Mouse (Mus musculus) heart, adult 8-10 months (tissue): ENCODE data around the gene Tufm. TPM values are rescaled to one million over a fixed set of nuclear protein-coding genes. Genes with fewer than 3 reads are reported as not detected.

ENCODE experiments used
- DNase-seq: peaks from one replicate; pipeline ENCODE4 v3.0.0; 2022; ENCODE audit warnings: low spot score
- total RNA-seq, 4 experiments: library from RNA; stranded (reverse); gene quantifications; 2 replicates each; pipeline ENCODE4 v1.2.4; 2022

Tufm gene
- total RNA-seq, result 100 to 1,000 TPM; 288 to 326 (median 304) TPM

DNA sequence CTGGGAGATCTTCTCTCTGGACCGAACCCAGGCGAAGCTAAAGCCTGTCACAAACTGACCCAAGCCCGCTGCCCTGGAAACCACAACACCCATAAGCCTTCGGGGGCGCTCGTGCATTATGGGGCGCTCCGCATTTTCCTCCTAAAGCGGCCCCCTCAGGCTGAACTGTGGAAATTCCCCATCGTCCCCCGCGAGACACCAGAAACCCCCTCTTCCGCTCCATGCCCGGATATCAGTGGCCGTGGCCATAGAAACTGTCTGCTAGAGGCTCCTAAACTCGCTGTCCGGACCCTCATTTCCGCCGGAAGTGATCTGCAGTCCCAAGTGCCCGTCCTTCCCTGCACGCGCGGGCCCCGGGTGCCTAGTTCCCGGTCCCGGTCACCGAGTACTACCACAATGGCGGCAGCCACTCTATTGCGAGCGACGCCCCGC, at the start of gene Tufm:
Gene Tufm (plus strand): TSS at position 310 of the 432 bp plus-strand sequence.
- peak; percentile 98 for DNase-seq

DNA sequence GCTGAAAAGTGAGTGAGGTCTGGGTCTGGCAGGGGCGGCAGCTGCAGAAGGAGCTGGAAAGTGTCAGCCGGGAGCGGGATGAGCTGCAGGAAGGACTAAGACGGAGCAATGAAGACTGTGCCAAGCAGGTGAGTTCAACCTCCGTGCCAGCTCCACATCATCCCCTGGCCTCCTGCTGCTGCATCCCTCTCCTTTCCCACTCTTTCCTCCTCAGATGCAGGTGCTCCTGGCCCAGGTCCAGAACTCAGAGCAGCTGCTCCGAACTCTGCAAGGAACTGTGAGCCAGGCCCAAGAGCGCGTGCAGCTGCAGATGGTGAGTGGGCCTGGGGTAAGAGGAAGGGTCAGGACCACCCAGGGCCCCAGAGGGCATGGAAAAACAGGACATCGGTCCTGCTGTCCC, 47.0 kb upstream of the Tufm start:
- DNase-seq, result no peak

DNA sequence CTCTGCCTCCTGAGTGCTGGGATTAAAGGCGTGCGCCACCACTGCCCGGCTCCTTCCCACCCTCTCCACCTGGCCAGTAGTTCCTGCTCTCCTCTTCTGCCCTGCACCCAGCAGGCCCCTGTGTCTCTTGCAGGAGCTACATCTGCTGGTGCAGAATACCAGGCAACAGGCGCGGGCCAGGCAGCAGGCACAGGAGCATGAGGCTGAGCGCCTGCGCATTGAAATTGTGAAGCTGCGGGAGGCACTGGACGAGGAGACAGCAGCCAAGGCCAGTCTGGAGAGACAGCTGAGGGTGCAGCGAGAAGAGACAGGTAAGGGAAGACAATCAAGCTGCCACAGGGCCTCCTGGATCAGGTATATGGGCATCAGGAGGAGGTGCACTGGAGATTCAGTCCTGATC, 43.2 kb upstream of the Tufm start:
- DNase-seq, result no peak

DNA sequence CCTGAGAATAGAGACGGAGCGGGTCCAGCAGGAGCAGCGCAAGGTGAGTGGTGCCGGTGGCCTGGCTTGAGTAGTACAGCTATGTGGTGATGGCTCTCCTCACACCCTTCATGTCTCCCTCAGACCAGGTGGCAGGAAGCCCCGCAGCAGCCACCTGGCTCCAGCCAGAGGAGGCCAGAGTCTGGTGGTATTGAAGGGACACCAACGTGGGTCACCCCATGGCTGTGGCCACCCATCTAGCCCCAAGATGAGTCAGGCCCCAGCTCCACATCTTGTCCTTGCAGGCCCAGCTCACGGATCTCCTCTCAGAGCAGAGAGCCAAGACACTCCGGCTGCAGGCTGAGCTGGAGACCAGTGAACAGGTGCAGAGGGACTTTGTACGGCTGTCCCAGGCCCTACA, 42.6 kb upstream of the Tufm start:
- DNase-seq, result no peak

DNA sequence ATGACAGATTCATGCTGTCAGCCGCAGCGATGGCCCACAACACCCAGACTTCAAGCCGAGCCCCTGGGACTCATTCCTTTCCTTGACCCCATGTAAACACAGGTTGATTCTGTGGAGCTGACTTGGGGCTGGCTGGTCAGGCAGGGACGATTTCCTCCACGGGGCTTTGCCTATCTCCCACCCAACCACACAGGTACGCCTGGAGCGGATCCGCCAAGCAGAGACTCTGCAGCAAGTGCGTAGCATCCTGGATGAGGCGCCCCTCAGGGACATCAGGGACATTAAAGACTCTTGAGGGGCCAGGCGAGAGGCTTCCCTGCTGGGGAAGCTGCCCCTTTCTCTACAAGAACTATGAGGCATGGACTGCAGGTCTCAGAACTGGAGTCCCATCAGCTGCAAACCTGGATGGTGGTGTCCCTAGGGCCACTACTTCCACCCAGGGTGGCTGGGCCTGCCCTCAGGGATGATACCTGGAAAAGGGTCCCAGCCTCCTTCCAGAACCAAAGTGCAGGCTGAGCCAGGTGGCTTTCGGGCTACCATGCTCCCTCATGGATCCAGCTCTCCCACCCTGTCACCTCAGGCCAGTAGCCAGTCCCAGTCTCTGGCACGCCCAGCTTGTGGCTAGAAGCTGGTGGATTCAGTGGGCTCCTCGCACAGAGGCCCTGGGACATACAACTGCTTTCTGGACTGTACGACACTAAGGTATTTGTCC, 41.9 kb upstream of the Tufm start:
- no peak for DNase-seq

DNA sequence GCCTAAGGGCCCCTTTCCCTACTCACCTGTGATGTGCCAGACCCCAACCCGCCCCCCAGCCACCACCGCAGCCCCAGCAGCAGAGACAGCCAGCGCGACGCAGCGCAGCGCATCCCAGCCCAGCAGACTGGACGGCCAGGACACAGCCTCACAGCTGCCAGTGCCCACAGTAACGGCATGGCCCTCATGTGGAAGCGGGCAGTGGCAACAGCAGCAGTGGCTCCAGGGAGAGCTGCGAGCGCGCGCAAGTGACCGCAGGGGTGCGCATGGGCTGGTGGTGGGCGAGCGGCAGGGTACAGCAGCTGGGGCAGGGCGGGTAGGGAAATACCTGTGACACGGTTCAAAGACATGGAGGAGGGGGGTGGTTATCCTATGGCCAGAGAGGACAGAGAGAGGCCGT, 40.9 kb upstream of the Tufm start:
- no peak for DNase-seq

DNA sequence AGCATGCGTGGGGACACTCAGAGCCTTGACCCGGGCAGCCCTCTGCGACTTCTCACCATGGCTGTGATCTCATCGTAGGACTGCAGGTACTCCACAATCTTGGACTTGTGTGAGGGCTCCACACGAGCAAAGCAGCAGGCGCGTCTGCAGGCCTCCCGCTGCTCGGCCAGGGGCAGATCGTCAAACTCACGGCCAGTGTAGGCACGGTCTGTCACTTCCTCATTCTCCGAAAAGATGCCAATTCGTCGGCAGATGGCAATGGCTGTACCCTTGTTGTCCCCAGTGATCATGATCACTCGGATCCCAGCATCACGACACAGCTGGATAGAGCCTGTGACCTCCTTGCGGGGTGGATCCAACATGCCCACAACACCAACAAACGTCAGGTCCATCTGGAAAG, 38.7 kb upstream of the Tufm start:
- DNase-seq, result no peak

DNA sequence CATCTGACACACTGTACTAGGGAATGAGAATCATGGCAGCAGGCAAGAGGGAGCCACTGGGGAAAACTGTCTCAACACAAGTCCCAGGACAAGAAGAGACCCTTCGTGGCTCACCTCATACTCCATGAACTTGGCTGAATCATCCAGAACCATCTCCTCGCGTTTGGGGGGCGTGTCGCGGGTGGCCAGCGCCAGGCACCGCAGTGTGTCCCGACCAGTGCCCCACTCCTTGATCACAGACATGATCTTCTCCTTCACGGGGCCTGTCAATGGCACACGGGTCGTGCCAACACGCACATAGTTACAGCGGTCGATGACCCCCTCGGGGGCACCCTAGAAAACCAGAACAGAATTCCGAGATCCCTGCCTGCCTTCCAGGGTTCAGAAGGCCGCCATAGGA, 37.2 kb upstream of the Tufm start:
- no peak for DNase-seq

DNA sequence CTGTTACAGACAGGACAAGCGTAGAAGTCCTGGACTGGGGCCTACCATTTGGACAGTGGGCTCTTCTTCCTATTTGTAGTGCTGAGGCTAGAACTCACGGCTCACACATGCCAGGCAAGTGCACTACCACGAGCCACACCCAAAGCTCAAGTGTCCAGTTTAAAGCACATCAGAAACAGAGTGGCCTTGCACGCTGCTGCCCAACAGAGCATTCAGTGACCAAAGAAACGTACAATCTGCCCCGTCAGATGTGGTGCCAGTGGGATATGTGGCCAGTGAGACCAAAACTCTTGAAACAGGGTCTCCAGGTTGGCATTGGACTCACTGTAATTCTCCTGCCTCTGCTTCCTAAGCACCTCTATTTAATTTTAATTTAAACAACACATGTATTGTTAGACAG, 36.5 kb upstream of the Tufm start:
- no peak for DNase-seq

DNA sequence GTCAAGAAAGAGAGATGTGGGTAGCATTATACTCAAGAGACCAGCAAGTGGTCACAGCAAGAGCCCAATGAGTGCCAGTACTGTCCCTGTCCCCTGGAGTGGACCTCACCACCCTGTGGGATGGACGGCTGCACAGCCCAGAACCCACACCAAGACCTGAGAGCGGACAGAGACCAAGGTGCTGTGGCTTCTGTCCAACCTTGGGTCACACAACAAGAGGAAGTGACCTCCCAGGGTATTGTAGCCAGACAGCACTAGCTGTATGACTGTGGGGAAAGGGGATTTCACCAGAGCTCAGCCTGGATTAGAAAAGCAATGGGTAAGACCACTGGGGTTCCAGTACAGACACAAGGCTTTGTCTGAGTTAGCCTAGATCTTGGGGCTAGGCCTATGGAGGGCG, 34.9 kb upstream of the Tufm start:
- DNase-seq, result no peak

DNA sequence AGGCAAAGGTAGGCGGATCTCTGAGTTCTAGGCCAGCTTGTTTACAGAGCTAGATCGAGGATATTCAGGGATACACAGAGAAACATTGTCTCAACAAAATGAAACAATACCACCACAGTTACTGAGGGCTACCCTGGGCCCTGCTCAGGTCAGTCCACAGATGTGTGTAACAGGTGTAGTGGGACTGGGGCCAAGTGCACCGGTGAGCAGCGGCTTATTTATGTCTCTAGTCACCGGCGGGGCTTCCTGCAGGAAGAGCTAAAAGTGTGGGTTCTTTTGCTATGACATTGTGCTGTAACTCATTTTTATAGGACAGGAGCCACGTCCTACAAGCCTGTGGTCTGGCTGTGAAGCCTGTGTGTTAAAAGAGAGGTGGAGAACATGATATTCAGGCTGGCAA, 33.3 kb upstream of the Tufm start:
- no peak for DNase-seq

DNA sequence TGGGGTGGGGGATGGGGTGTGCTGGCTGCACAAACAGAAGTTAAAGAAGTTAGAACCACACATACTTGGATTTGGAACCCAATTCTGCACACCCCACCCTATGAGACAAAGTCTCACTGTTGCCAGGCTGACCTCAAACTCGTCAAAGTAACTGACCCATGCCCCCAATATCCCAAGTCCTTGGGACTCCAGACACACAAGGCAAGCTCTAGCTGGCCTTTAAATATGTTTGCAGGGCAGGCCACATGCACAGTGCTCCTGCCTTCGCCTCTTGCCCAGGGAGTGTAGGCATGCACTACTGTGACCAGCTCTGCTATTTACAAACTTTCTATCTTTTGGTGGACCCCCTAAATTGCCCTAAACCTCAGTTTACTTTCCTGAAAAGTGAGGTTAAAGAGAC, 31.9 kb upstream of the Tufm start:
- no peak for DNase-seq

DNA sequence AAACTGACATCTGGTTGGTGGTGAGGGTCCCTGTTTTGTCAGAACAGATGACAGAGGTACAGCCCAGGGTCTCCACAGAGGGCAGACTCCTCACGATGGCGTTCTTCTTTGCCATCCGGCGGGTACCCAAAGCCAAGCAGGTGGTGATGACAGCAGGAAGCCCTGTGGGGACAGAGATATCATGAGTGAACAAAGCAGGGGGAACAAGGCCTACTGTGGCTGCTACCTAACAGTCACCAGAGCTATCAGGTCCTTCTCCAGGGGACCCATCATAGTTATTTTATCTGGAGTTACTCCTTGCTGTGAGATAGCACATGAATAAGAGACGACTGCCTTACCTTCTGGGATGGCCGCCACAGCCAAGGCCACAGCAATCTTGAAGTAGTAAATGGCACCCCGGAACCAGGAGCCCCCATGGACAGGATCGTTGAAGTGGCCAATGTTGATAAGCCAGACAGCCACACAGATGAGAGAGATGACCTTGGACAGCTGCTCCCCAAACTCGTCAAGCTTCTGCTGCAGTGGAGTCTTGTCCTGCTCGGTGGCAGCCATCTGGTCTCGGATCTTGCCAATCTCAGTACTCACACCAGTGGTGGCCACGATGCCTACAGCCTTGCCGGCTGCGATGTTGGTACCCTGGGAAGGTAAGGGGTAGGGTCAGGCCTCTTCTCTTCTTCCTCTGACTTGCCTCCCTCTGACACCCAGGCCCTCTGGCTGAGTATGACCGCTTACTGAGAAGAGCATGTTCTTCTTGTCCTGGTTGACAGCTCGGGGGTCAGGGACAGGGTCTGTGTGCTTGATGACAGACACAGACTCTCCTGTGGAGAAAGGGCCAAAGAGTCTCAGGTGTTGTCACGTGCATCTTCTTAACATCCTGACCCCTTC, 30.5 kb upstream of the Tufm start:
- no peak for DNase-seq

DNA sequence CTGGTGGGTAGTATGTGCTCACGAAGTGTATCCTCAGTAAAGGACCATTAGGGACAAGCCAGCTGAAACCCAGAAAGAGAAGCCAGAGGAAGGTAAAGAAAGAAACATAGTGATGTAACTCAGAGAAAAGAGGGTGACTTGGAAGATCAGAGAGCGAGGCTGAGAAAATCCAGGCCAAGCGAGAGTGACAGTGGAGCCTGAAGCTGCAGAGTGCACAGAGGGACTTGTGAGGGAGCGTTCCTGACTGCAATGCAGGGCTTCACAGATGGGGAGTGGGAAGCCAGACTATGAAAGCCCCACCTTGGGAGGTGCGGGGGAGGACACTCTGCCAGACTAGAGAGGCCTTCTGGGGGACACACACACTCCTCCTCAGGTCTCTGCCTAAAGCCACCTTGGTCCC, 28.9 kb upstream of the Tufm start:
- DNase-seq, result no peak

DNA sequence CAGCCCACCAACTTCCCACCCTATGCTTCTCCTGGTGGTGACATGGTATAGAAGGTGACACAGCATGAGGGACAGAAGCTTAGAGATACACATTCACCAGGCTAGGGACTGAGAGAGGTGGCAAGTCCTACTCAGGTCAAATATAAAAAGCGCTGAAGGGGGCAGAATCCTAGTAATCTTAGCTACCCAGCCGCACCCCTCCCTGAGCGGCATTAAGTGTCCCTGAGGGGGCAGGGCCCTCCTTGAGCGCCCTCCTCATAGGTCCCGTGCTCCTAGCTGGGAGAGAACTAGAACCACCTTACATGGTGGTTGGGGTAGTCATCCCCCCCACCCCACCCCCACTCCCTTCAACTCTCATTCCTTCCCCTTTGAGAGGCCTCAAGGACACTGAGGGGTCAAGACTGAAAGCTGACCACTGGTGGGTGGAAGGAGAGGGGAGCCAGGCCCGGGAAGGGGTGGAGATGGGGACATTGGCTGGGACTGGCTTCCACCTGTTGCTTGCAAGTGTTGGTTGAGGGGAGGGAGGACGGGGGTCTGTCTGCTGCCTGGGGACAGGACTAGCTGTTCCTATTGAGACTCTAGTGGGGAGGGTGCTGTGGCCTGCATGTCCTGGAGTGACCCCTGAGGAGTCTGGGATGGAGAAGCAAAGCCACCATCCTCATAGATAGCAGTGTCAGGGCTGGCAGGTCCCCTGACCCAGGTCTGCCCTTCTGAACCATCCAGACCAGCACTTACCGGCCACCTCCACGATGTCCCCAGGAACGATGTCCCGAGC, 28.1 kb upstream of the Tufm start:
- no peak for DNase-seq

DNA sequence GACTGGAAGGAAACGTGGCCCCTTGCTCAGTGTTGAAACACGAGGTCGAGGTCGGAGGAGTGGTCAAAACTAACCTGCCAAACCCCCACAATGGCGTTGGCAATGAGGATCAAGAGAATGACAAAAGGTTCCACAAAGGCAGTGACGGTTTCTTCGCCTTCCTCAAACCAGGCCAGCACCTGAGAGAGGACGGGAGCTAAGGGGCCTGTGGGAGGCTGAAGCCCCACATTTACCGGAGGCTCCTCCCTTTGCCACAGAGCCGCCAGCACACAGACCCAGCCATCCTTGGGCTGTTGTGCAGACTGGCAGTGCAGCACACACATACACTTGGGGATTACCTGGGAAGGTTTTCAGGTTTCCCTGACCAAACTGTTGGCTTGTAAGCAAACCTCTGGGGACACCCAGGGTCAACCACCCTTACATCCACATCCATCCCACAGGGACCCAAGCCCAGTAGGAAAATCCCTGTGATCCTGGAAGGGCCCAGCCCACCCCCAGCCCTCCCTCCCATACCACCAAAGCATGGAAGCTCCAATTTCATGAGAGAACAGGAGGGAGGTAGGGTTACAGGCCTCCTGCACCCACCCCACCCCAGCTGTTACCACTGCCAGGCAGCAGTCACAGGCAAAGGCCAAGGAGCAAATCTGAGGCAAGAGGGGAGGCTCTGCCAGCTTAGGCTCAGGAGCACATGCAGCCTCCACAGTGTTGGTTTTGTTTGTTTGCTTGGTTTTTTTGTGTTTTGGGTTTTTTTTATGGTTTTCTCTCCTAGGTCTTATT, 26.4 kb upstream of the Tufm start:
- no peak for DNase-seq

DNA sequence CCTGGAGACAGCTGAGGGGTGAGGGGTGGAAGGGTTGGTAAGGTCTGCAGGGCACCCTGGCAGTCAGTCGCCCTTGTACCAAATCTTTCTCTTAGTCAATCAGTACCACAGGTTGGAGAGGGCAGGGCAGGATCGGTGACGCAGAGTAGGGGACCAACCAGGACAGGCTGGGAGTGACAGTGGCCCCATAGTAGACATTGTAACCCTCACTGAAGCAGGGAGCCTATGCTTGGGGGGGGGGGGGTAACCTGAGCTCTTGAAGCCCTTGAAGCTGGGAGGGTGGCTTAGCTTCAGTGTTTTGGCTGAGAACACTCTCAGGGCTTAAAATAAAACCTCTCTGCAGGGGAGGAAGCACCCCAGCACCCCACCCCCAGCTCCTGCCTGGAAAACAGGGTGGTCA, 25.5 kb upstream of the Tufm start:
- no peak for DNase-seq

DNA sequence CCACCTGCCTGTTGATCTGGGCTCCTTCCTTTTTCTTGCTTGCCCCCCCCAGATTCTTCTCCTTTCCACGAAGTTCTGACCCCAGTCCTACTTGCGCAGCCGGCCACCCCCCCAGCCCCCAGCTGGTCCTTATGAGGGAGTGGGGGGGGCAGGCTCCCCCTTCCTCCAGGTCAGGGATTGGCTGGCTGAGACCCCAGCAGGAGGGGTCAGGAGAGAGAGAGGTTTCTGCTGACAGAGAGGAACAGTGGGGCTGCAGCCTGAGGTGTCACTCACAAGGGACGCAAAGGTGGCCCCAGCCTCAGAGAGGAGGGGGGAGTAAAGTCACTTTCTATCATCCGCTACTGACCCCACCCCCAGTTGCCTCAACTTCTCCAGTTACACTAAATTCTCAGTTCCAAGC, 24.2 kb upstream of the Tufm start, which contains the start of gene Atp2a1:
Gene Atp2a1 (minus strand): TSS at position 105 of the 400 bp plus-strand sequence.
- DNase-seq, result no peak

DNA sequence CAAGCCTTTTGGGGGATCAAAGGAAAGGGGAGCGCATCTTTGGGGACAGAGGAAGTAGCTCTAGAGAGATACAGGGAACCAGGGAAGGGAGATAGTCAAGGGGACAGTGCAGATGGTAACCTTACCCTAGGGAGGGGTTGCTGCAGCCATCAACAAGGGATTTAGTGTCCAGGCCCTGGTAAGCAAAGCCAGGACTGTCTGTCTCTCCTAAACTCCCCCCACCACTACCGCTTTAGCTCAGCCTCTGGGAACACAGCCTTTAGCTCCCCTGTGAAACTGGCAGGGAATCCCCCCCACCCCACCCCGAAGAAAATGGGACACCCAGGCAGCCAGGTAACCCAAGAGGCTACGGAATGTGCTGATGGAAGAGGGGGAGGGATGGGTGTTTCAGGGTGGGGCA, 23.6 kb upstream of the Tufm start:
- DNase-seq, result no peak

DNA sequence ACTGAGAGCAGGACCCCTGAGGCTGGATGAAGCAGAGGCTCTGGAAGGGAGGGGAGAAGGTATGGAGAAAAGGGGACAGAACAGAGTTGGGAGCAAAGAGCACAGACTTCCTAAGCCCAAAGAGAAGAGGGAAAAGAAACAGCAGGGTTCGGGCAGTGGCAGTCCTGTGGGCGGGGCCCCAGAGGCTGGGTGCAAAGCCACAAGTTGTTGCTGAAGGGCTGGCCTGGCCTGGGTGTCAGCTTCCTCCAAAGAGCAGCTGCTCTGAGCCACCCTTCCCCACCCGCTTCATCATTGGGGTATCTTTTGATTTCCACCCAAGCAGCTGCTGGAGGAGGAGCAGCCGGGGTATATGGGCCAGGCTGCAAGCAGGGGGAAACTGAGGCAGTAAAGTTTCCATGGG, 23.0 kb upstream of the Tufm start:
- no peak for DNase-seq

DNA sequence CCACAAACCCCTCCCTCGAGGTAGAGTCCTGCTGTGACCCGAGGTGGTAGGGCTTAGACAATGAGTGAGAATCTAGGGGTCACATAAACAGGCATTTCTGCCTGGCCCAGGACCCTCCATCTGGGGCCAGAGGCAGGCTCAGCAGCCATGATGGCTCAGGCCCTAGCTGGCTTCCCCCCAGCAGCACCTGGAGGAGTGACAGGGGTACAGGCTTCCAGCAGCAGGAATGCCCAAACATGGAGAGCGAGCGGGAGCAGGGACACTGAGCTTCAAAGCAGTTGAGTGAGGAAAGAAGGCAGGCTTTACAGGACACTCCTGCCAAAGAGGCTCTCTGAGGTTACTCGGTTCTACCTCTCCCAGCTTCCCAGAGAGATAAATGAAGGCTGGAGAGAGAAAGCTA, 22.3 kb upstream of the Tufm start:
- DNase-seq, result no peak
